Mouse (Mus musculus) fat pad, adult 2 months (tissue): Measurements from ENCODE around the gene Tmcc3.

Experiments
- DNase-seq: peaks from one replicate; pipeline ENCODE4 v3.0.0-alpha.2; 2011; ENCODE audit warnings: low read depth, low spot score; ENCODE audit errors: extremely low read depth

Tmcc3 gene

DNA sequence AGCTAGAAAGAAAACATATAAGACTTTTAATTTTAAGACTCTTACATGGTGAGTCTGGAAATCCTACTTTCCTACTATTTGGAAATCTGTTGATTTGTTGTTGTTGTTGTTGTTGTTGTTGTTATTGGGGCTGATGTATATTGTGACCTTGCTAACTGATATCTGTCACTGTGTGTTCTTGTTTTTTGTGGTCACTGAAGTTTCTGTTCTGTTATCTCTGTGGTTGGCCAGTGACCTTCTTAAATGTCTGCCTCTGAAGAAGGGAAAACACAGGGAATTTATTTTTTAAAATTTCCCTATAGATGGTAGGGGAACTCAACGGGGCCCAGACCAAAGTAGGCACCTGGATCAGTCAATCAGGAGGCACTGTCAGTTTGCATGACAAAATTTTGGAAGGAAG lies 48.9 kb downstream of the Tmcc3 start:
- no peak for DNase-seq

DNA sequence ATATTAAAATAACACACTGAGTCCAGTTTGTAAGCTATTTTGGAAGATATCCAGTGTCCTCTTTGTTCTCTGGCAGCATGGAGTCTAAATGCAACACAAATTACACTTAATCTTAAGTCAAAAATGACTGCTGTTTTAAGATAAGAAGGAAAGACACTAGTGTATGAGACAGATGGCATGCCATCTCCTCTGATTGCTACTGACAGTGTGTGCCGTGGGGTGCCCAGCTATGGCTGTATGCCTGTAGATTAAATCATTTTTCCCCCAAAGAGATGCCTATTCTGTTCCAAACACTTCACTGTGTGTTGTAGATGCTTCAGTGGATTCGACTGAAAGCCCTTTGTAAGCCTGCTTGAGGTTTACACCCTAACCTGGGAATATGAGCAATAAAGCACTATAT lies 59.5 kb downstream of the Tmcc3 start:
- DNase-seq, result no peak

DNA sequence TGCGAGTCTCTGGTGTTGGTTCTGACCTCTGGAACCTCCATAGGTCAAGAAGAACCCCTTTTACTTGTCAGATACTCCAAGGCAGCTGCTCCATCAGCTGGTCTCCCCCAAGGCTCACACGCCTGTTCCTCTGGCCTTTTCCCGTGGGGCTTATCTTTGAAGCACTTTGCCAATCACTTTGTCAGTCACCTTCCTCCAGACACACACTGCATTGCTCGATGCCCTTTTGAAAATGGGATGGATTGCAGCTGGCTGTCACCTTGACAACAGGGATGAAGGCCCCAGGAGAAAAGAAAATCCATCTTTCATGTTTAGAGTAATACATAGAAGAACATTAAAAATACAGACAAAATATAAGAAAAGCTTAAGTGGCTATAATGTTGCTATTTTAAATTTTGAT lies 65.2 kb downstream of the Tmcc3 start:
- DNase-seq, result no peak

DNA sequence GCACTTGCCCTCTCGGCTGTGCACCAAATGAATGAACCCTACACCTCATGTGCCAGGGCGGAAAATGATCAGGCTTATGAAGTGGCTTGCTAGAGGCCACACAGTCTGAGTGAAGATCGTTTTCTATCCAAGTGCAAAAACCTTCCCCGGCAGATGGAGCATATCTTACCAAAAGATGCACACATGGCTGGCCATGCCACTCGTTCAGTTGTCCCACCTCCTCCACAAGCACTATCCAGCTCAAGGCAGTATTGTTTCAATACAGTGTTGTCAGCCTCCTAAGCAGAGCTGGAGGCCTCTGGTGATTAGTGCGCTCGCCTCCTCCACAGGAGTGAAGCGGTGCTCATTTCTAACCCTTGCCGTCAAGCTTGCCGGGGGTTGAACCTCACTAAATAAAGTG lies 66.1 kb downstream of the Tmcc3 start:
- DNase-seq, result no peak

DNA sequence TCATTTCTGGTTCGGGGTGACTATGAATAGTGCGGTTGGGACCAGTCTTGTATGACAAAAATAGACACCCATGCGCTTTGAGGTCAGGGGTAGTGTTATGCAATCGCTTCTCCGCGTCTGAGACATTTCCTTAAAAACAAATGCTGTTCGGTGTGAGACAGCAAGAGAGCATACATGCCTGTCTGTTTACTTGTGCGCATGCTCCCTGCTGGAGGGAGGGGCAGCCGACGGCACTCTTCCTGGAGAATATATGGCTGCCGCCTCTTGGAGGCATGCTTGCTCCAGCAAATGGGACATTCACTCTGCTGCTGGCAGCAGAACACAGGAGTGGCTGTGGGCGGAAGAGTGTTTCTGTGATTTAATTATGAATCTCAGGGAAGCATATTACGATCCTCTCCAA lies 66.6 kb downstream of the Tmcc3 start:
- peak; percentile 28 for DNase-seq

DNA sequence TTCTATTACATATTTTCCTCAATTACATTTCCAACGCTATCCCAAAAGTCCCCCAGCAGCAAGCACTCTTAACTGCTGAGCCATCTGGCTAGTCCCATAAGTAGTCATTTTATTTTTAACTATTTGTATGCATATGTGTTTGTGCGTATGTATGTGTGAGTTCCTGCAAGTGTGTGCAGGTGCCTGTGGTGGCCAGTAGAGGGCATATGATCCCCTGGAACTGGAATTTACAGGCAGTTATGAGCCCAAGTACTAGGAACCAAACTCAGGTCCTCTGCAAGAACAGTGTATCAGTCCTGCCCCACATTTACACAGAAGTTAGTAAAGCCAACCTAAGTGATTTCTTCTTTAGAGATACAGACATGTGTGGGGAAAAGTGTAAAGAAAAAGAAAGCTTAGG lies 68.3 kb downstream of the Tmcc3 start:
- DNase-seq, result no peak

DNA sequence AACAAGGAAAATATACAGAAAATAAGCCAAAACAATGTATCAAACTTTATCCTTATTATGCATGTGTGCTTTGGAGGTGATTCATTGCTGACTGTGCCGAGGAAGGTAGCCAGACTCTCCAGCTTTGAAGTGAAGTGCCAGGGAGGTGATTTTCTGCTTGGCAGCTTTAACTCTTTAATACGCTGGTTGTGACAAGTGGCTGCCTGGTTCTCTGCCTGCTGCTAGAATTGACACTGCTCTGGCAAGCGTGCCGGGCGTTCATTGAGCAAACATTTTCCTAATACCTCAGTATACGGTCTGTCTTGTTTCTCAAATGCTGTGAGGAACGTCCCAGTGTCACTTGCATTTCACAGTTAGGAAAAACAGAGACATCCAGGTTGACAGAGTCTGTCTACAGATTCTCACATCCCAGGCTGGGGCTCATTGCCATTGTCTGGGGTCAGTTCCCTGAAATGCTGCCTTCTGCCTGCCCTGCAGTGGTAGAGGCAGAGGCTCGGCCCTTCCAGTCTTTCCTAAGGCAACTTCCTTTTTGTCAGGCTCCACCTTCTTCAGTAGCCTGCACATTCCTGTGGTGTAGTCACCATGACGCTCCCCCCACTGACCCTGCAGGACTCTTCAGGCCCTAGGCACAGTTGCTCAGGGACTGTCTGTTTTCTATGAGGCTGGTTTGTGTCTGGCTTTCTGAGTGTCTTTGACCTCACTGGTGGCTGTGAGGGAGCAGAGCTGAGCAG lies 69.1 kb downstream of the Tmcc3 start:
- no peak for DNase-seq

DNA sequence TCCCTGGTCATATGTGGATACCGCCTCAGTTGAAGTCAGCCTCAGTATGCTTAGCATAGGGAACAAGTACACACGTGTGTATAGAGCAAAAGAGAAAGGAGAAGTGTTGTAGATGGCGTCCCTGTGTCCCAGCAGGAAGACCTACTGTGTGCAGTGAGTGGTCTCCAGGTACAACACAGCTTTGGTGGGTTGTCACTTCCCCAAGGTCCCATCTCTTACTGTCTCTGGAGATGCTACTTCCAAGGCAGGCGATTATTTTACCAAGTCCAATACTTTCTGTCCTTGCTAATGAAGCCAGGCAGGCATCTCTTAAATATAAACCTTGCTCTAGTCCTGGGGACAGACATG lies 69.6 kb downstream of the Tmcc3 start:
- no peak for DNase-seq

DNA sequence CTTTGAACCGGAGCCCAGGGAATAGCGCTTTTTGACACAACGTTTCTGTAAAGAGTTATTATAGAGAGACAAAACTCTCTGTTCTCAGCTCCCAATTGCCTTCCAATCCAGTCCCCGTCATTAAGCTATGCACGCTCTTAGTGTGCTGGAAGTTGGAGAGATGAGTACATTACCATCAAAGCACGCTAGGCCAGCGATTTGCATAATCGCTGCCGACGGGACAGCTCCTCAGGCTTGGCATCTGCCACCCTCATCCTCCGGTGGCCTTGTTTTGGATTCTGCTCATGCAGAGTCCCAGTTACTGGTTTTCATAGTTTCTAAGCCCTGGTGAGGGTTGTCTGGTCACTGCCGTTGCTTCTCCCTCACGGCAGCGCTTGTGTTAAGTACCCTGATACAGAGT lies 70.9 kb downstream of the Tmcc3 start:
- DNase-seq, result no peak

DNA sequence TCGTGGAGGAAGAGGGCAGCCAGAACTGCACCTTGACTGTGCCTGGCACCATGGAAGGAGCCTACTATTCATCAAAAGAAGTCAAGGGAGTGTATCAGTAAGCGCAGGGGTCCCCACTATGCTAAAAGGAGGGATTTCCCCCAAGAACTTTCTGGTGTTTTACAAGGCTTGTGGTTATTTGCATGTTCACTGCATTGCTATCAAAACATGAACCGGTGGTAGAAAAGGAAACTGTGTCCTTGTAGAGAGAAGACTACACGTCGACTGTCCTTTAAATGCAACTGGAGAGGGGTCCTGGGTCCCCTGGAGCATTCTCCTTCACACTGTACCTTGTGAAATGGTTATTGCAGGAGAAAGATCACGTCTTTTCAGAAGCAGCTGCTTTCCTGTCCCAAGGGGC lies 71.8 kb downstream of the Tmcc3 start:
- no peak for DNase-seq

DNA sequence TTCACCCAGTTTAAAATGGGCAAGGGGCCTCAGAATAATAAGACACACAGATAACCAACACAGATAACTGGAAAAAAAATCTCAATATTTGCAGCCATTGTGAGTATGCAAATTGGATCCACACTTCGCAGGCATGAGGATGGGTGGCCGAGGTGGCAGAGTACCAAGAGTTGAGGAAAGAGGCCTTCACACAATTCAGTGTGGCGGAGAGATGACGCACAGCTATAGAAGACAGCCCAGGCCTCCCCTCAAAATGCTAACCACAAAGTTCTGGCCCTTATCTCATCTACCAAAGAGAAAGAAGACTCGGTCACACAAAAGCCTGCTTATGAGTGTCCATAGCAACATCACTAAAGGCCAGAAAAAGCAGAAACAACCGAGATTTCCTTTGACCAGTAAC lies 77.5 kb downstream of the Tmcc3 start:
- DNase-seq, result no peak

DNA sequence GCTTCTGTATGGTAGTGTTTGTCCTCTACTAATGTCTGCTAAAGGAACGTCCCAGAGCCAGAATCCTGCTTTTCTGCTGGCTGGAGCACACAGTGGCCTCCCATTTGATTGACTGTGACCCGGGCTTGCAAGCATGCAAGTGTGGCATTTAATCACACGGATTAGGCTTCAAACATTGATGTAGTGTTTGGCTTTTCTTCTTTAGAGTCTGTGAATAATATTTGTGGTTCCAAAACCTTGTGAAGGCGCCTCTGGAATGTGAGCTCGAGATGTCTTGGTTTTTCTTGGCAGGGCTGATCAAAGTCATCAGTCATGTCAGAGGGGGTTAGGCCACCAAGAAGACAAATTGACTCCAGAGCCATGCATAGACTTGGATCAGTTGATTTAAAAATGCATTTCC lies 79.3 kb downstream of the Tmcc3 start:
- DNase-seq, result no peak

DNA sequence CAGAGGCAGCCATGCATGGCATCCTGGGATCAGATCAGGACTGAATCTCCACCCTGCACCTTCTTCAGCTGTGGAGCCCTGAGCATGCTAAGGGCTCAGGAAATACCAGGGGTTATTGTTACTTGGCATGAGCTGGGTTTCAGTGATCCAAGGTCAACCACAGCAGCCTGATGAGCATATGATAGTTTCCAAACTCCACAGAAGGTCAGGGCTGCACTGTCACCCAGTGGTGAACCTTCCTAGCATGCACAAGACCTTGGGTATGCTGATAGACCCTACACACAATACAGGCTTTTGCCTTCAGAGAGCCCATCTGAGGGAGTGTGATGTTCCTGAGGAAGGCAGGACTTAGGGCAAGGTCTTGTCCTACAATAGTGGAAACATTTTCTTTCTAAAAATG lies 82.5 kb downstream of the Tmcc3 start:
- no peak for DNase-seq

DNA sequence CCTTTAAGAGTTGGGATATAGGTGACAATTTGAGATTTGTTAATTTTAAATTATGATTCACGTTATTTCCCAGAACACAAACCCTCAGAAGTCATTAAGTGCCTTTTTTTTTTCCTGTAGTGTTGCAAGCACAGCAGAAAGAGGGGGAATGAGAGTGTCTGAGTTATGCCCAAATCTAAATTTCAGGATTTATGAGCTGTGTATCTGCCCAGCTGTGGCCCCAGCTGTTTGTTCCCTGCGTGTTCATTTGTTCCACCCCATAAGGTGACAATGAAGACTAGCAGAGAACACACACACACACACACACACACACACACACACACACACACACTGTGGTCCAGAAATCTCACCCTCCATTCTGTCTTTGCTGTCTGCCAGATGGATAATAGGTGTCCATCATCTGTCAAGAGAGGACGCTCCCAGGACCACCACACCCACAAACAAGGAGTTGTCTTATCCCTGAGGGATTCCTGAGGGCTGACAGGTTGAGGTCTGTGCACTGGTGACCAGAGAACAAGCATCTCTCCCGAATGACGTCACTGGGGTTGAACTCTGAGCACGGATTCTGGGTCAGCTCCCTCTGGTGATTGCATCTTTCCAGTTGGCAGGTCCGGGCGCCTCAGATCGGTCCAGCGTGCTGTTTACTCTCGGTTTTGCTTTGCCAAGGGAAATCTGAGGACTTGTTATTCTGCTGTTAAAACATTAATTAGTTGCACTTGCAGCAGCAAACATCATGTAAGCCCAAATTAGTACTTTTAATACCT lies 86.3 kb downstream of the Tmcc3 start:
- no peak for DNase-seq

DNA sequence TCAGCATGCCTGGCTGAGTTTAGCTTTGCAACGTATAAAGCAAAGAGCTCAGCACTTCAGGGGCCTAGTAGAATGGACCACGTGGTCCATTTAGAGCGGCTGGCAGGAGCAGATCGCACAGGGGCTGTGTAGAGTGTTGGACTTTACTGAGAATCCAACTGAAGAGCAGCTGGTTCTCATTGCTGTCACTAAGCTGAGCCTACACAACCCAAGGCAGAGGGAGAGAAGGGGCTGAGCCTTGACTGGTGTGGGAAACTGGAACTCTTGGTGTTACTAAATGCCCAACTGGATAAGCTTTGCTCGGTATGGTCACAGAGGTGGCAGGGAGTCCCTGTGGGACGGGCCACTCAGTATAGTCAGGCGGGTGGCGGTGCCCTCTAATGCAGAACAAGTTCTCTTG lies 89.1 kb downstream of the Tmcc3 start:
- no peak for DNase-seq

DNA sequence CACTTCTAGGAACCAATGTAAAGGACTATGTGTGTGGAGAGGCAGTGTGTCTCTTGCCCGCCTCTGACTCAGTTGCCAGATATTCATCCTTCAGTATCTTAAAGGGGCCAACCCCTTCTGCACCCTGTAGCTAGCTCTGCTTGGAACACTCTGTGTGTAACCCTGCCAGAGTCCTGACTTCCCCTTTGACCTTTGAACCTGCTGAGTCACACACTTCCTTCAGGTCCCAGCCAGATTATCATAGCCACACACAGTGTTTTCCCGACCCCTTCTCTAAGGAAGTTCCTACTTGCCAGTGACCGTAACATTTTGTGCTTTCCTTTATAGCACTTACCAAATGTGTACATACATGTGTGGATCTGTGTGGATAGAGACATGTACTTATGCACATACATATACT lies 93.7 kb downstream of the Tmcc3 start:
- DNase-seq, result no peak

DNA sequence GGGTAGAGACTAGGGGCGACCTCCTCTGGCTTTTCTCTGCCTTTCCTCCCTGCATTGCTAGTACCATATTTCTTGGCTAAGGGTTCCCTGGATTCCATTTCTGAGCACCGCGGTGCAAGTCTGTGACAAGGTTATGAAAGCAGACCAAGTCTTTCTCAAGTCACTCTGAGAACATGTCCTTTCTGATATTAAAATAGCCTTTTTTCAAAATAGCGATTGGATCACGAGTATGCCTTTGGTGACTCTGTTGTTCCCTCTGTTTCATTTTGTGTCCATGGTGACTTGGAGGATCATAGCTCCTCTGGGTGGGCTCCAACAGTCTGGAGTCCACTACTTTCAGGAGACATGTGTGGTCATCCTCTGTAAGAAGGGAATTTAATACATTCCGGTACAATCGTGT lies 95.1 kb downstream of the Tmcc3 start:
- DNase-seq, result no peak

DNA sequence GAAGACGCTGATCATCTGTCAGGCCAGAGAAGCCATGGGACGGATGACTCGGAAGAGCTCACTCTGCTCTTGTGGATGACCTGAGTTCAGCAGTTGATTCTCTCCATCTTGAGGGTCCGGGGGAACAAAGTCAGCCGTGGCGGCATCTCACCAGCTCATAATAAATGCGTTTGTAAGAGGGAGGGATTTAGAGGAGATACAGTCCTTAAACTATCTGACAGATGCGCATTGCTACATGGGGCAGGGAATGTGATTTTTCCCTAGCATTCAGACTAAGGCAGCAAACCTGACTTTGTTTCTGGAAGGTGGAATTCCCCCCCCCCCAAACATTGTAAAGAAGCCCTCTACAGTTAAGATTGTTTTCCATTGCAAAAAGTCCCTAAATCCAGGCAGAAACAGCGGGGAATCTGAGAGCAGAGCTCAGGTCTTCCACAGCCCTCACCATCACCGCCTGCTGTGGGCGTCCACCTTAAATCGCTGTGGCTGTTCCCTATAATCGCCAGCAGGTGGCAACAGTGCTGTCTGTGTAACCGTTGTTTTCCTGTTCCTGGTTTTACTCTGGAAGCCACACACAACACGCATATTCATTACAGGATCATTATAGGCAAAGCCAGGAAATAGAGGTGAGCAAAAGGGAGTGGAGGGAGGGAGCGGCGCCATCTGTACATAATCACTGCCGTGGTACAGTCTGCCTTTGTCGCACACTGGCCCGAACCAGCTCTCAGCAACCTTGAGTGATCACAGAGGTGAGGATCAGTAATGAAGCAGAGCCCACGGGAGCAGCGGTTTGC lies 96.8 kb downstream of the Tmcc3 start:
- DNase-seq, result no peak

DNA sequence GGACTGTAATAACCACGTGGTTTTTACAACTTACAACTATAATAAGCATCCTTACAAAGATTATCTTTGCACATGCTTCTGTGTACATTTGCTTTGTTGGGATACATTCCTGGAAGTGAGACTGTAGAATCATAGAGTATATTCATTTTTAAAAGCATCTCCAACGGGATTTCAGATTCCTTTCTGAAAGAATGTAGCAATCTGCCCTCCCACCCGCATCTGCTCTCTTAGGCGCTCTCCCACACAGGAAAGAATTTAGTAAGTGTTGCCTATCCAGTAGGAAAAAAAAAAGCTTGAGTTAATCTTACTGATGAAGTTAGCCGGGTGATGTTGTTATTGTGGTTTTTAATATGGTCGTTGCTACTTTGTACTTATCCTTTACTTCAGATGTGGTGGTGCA lies 97.9 kb downstream of the Tmcc3 start:
- DNase-seq, result no peak

DNA sequence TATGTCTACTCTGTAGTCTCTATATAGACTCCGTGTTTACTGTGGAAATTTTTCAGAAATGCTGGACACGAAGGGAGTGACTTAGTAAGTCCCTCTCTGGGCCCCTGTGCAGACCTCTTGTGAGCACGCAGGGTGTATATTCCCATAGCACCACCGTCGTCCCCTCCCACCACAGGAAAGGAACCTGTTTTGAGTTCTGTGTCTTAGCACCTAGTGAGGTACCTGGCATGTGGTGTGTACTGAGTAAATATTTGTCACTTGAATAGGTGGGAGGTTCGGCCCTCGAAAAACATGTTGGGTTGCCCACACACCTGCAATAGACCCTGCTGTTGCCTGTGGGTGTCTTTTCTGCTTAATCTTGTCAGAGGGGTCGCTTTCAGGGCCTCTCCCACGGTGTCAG lies 99.8 kb downstream of the Tmcc3 start:
- no peak for DNase-seq

DNA sequence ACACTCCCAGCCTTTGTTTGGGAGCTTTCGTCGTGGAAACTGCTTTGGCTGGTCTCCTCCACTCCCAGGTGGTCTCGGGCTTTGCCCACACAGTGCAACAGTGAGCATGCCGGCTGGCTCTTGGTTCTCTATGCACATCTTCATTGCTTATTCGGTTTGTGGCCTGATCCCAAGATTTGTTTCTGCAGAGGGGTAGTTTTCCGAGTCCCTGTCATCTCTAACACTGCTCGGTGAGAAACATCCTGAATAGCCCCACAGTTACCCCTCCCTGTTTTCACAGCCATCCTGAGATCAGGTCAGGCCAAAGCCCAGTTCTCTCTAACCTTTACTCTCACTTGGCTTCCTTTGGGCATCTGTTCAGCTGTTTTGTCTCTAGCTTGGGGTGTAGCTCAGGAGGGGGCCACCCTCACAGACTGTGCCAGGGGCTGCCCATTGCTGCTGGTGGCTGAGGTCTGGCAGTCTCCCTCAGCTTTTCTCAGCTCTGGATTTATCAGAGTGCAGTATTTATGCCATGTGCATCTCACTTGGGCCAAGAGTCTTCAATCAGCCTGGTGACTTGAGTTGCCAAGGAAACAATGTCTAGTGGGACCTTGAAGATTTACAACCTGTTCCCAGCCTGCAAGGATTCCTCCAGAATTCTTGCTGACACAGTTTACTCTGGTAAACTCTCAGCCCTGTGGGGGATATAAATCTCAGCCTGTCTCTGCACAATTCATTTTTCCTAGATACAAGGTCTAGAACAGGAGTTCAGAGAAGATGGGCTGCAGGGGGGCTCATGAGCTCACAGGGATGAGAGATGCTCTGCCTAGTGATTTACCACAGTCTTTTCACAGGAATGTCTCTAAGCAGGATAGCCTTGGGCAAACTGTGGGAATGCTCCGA lies 102.3 kb downstream of the Tmcc3 start:
- no peak for DNase-seq
